Mouse (Mus musculus): ENCODE results near the gene Grhl3. TPM values are rescaled to one million over a fixed set of nuclear protein-coding genes. Genes with fewer than 3 reads are reported as not detected.

Gene Grhl3
- total and polyA plus RNA-seq, 3 experiments = not detected

DNA sequence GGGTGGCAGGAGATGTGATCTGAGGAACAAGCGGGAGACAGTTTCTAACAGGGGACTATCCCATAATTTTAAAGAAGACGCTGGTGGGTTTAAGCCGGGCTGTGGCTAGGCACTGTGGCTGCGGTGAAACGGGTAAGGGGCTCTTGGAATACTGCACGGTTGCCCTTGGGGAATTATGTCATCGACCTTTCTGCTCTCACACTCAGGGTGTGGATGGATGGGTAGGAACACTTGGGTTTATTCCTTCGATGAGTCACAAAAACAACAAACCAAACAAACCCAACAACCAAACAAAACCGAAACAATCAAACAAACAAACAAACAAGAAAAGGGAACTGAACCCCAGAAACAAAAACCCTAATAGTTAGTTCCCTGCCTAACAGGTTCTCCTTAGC lies 78.0 kb downstream of the Grhl3 start:
- Histone ChIP-seq H3K36me3 (replicated peaks in 1 of 2; ENCODE audit: control insufficient read depth in 1 of 2, insufficient read depth in 1 of 2, low read length in 1 of 2) (peaks cover 12 to 18% of the 10 kb centered on the region in 2 experiments), H3K79me2 (replicated peaks; ENCODE audit: control insufficient read depth, extremely low read depth, insufficient read depth, poor library complexity, severe bottlenecking) (no peaks in the 10 kb centered on the region), H3K27ac (ENCODE audit: insufficient read depth, low read depth) (no peak overlapping the region), H3K4me2 (ENCODE audit: insufficient read depth, low read depth, poor library complexity, severe bottlenecking) (peak overlapping the region; percentile 74; the same call in 1 of the 2 replicates), H3K9ac (ENCODE audit: insufficient read depth, low read depth) (no peak overlapping the region), H3K27me3 (replicated peaks) (no peaks in the 10 kb centered on the region), H3K4me3 (replicated peaks in 1 of 3; ENCODE audit: low read depth in 2 of 3, low read length in 2 of 3, poor library complexity in 1 of 3) (no peak overlapping the region), H3K9me3 (replicated peaks; ENCODE audit: low read length) (peaks cover under 1% of the 10 kb centered on the region), H3K4me1 (ENCODE audit: control insufficient read depth in 1 of 2, insufficient read depth in 2 of 2) (peaks cover 15 to 35% of the 10 kb centered on the region in 2 experiments)
- dilution Hi-C loops (cut with MboI; ENCODE audit: extremely low pct_ligation_motif_present, extremely low pct_unique_long_range_greater_than_20kb, low sequenced_read_pairs) (no loop called here), in situ Hi-C loops (cut with MboI; ENCODE audit: low pct_ligation_motif_present, low pct_unique_long_range_greater_than_20kb, low sequenced_read_pairs) (loop anchor here (10.0 kb wide), 1 partner anchor 111 kb away; no protein-coding TSS in a partner anchor)
- DNase-seq (ENCODE audit: extremely low read depth) = no peak
- TF ChIP-seq CHD1 (IDR thresholded peaks at IDR 0.05; ENCODE audit: low read depth, low read length) = no peak
- no peak for TF ChIP-seq IRF4 (IDR thresholded peaks at IDR 0.05; ENCODE audit: low read depth, low read length)
- TF ChIP-seq JUND (conservative IDR thresholded peaks at IDR 0.05; ENCODE audit: low read depth, low read length) = no peak
- TF ChIP-seq USF2 (conservative IDR thresholded peaks at IDR 0.05; ENCODE audit: low read depth, low read length) = no peak
- TF ChIP-seq HCFC1 (IDR thresholded peaks at IDR 0.05; ENCODE audit: low read depth, low read length) = no peak
- no peak for TF ChIP-seq ELF1 (IDR thresholded peaks at IDR 0.05; ENCODE audit: low read depth, low read length)
- no peak for TF ChIP-seq CTCF (conservative IDR thresholded peaks at IDR 0.05 in 1 of 2, IDR thresholded peaks at IDR 0.05 in 1 of 2; ENCODE audit: low read depth in 2 of 2, low read length in 2 of 2)
- TF ChIP-seq E2F4 (IDR thresholded peaks at IDR 0.05; ENCODE audit: insufficient replicate concordance, low read depth, low read length) = no peak
- TF ChIP-seq ZMIZ1 (IDR thresholded peaks at IDR 0.05; ENCODE audit: low read depth, low read length) = no peak
- TF ChIP-seq JUN (IDR thresholded peaks at IDR 0.05; ENCODE audit: insufficient read depth, low read depth, low read length) = no peak
- TF ChIP-seq ETS1 (conservative IDR thresholded peaks at IDR 0.05; ENCODE audit: low read depth, low read length) = no peak
- no peak for TF ChIP-seq MEF2A (IDR thresholded peaks at IDR 0.05; ENCODE audit: borderline replicate concordance, low read depth, low read length)
- TF ChIP-seq MAFK (IDR thresholded peaks at IDR 0.05; ENCODE audit: insufficient replicate concordance, low read length) = no peak
- no peak for TF ChIP-seq ZC3H11A (IDR thresholded peaks at IDR 0.05; ENCODE audit: low read depth, low read length)
- no peak for TF ChIP-seq MYC (IDR thresholded peaks at IDR 0.05; ENCODE audit: low read depth, low read length)
- no peak for TF ChIP-seq EP300 (IDR thresholded peaks at IDR 0.05; ENCODE audit: low read length)
- TF ChIP-seq SMC3 (IDR thresholded peaks at IDR 0.05; ENCODE audit: low read depth, low read length) = no peak
- TF ChIP-seq NELFE (IDR thresholded peaks at IDR 0.05; ENCODE audit: low read depth, low read length) = no peak
- TF ChIP-seq PAX5 (IDR thresholded peaks at IDR 0.05; ENCODE audit: low read length) = no peak

DNA sequence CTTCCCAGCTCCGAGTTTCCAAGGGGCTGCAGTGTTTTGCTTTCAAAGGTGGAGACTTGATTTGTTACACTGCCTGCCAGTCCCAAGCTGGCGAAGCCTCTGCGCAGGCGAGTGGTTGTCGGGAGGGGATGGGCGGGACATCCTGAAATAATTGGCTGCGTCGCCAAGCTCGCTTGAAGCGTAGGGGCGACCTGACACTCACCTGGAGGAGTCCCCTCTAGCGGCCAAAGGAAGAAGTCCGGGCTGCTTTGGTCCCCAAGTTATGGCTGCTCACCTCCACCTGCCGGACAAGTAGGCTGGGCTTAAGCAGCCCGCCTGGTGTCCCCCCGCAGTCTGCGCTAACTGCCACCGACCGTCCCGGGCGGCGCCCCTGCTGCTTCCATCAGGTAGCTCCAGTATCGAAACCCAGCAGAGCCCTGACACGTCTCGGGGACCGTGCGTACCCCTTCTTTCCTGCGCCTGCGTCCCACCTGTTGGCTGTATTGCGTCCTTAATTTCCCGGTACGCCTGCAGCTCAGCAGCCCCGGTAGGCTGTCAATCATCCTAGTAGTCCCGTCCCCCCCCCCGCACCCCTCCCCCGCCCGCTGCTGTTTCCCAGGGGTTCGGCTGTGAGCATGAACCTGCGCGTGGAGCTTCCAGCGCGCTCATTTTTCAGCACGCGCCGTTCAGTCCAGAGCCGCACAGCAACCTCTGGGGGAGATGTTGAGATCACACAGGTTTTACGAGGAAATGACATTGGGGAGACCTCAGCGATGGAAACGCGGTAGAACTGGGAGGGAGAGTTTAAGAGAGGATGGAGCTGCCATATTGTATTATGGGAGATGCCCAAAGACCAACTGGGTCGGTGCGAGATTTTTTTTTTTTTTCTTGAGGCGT lies 78.7 kb downstream of the Grhl3 start, which contains the start of the genes Stpg1 and Nipal3:
Stpg1 (plus strand) TSS at position 270 of the 876 bp plus-strand sequence.
Nipal3 (minus strand) TSS at position 518 of the 876 bp plus-strand sequence.
- in situ Hi-C loops (cut with MboI; ENCODE audit: low pct_ligation_motif_present, low pct_unique_long_range_greater_than_20kb, low sequenced_read_pairs) (loop anchor here (5.0 to 10.0 kb wide), 2 partner anchors 42 to 110 kb away; no protein-coding TSS in a partner anchor), dilution Hi-C loops (cut with MboI; ENCODE audit: extremely low pct_ligation_motif_present, extremely low pct_unique_long_range_greater_than_20kb, low sequenced_read_pairs) (no loop called here)
- Histone ChIP-seq H3K9me3 (replicated peaks; ENCODE audit: low read length) (no peaks in the 10 kb centered on the region), H3K9ac (ENCODE audit: insufficient read depth, low read depth) (peak within 1 kb of the TSS; percentile 51), H3K4me1 (ENCODE audit: control insufficient read depth in 1 of 2, insufficient read depth in 2 of 2) (peaks cover 11 to 30% of the 10 kb centered on the region in 2 experiments), H3K36me3 (replicated peaks in 1 of 2; ENCODE audit: control insufficient read depth in 1 of 2, insufficient read depth in 1 of 2, low read length in 1 of 2) (peaks cover 15 to 24% of the 10 kb centered on the region in 2 experiments), H3K4me3 (replicated peaks in 1 of 3; ENCODE audit: low read depth in 2 of 3, low read length in 2 of 3, poor library complexity in 1 of 3) (peak within 1 kb of the TSS; percentile 71 to 98 (median 87)), H3K79me2 (replicated peaks; ENCODE audit: control insufficient read depth, extremely low read depth, insufficient read depth, poor library complexity, severe bottlenecking) (no peaks in the 10 kb centered on the region), H3K27me3 (replicated peaks) (no peaks in the 10 kb centered on the region), H3K4me2 (ENCODE audit: insufficient read depth, low read depth, poor library complexity, severe bottlenecking) (peak within 1 kb of the TSS; percentile 81), H3K27ac (ENCODE audit: insufficient read depth, low read depth) (no peak within 1 kb of the TSS)
- peak; percentile 94 for DNase-seq (ENCODE audit: extremely low read depth)
- TF ChIP-seq E2F4 (IDR thresholded peaks at IDR 0.05; ENCODE audit: insufficient replicate concordance, low read depth, low read length) (no peak), USF2 (conservative IDR thresholded peaks at IDR 0.05; ENCODE audit: low read depth, low read length) (no peak), CHD1 (IDR thresholded peaks at IDR 0.05; ENCODE audit: low read depth, low read length) (no peak), NRF1 (IDR thresholded peaks at IDR 0.05; ENCODE audit: low read depth, low read length) (peak; percentile 73), ZKSCAN1 (IDR thresholded peaks at IDR 0.05; ENCODE audit: borderline replicate concordance, low read depth, low read length) (no peak), TCF12 (IDR thresholded peaks at IDR 0.05; ENCODE audit: low read depth, low read length) (no peak), MAFK (IDR thresholded peaks at IDR 0.05; ENCODE audit: insufficient replicate concordance, low read length) (no peak), CTCF (conservative IDR thresholded peaks at IDR 0.05 in 1 of 2, IDR thresholded peaks at IDR 0.05 in 1 of 2; ENCODE audit: low read depth in 2 of 2, low read length in 2 of 2) (peak; percentile 37 to 75; a peak in 3 of 4 replicates), PAX5 (IDR thresholded peaks at IDR 0.05; ENCODE audit: low read length) (no peak), TBP (conservative IDR thresholded peaks at IDR 0.05; ENCODE audit: low read depth, low read length) (0 out of 2 replicates have a peak, but pooled peaks have one; percentile 33), MXI1 (IDR thresholded peaks at IDR 0.05; ENCODE audit: low read depth, low read length) (no peak), MAX (IDR thresholded peaks at IDR 0.05; ENCODE audit: low read length) (no peak), RCOR1 (conservative IDR thresholded peaks at IDR 0.05; ENCODE audit: low read depth, low read length) (no peak), SMC3 (IDR thresholded peaks at IDR 0.05; ENCODE audit: low read depth, low read length) (peak; percentile 47), ZMIZ1 (IDR thresholded peaks at IDR 0.05; ENCODE audit: low read depth, low read length) (peak; percentile 55; the same call in 1 of the 2 replicates), EP300 (IDR thresholded peaks at IDR 0.05; ENCODE audit: low read length) (no peak), ZNF384 (IDR thresholded peaks at IDR 0.05; ENCODE audit: low read depth, low read length) (no peak), HCFC1 (IDR thresholded peaks at IDR 0.05; ENCODE audit: low read depth, low read length) (peak; percentile 72), JUN (IDR thresholded peaks at IDR 0.05; ENCODE audit: insufficient read depth, low read depth, low read length) (no peak), MAZ (IDR thresholded peaks at IDR 0.05; ENCODE audit: low read depth, low read length) (no peak)
